Mouse (Mus musculus): ENCODE measurements around the gene Abcc5. TPM values are rescaled to one million over a fixed set of nuclear protein-coding genes. Genes with fewer than 3 reads are reported as not detected.

Abcc5 gene
- polyA plus RNA-seq, 1 experiment: 19.1 TPM

GRCm38 (mm10) chr16:20405335-20405734 is 20.9 kb downstream of the Abcc5 start:
- Histone ChIP-seq H3K4me3 (ENCODE audit: low read depth, low read length) (no peak overlapping the region), H3K27me3 (ENCODE audit: control insufficient read depth, insufficient read depth, low read length) (no peaks in the 10 kb centered on the region), H3K4me1 (ENCODE audit: control insufficient read depth, insufficient read depth, insufficient read length, low read length) (no peaks in the 10 kb centered on the region), H3K27ac (ENCODE audit: insufficient read depth, low read depth, low read length) (no peak overlapping the region), H3K36me3 (ENCODE audit: control insufficient read depth, insufficient read depth, low read length) (no peaks in the 10 kb centered on the region)
- 73% methylated on average over 4 of the region's 4 CpGs for WGBS
- TF ChIP-seq POLR2A (IDR thresholded peaks at IDR 0.05; ENCODE audit: low read depth, low read length) (no peak), CTCF (IDR thresholded peaks at IDR 0.05; ENCODE audit: extremely low read depth, insufficient read length, insufficient replicate concordance, low read depth, low read length) (no peak)

DNA sequence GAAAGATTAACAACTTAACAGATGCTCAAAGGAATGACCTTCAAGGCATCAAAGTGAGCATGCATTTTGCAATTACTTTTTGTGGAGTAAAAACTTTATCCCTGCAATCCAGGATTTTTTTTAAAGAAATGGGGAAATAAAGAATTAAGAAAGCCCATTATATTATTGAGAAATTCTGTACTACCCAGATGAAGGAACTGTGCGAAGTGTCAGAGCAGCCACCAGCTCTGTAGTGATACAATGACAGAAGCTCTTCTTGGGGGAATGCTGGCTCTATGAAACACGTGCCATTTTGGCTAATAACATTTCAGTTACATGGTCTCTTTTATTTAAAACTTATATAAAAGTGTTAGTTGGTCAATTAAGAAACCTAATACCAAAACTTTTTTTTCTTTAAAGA is 22.9 kb downstream of the Abcc5 start:
- 90% methylated on average over 2 of the region's 2 CpGs for WGBS
- TF ChIP-seq POLR2A (IDR thresholded peaks at IDR 0.05; ENCODE audit: low read depth, low read length) (no peak), CTCF (IDR thresholded peaks at IDR 0.05; ENCODE audit: extremely low read depth, insufficient read length, insufficient replicate concordance, low read depth, low read length) (no peak)

DNA sequence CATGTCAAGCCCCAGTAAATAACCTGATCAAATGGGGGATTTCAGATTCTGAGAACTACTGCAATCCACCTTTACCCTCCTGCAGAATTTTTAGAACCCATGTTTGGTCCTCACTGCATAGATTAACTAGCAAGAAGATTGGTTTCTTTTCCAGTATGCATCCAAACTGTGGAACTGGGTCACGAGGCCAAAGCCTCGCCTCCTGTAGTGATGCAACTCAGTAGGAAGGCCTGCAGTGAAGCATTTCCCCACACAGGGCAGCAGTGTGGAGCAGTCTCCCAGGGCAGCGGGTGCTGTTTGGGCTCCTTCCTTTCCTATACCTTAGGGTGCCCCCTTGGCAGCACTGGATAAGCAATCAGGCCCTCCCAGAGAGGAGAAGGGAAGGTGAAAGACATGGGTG is 24.6 kb downstream of the Abcc5 start:
- Histone ChIP-seq H3K36me3 (ENCODE audit: control insufficient read depth, insufficient read depth, low read length) (no peaks in the 10 kb centered on the region), H3K4me1 (ENCODE audit: control insufficient read depth, insufficient read depth, insufficient read length, low read length) (no peaks in the 10 kb centered on the region), H3K27ac (ENCODE audit: insufficient read depth, low read depth, low read length) (no peak overlapping the region), H3K4me3 (ENCODE audit: low read depth, low read length) (no peak overlapping the region), H3K27me3 (ENCODE audit: control insufficient read depth, insufficient read depth, low read length) (no peaks in the 10 kb centered on the region)
- WGBS: 83% methylated on average over 3 of the region's 3 CpGs
- TF ChIP-seq POLR2A (IDR thresholded peaks at IDR 0.05; ENCODE audit: low read depth, low read length) (no peak), CTCF (IDR thresholded peaks at IDR 0.05; ENCODE audit: extremely low read depth, insufficient read length, insufficient replicate concordance, low read depth, low read length) (no peak)

More for the DNA sequence above, 22.9 kb downstream of the Abcc5 start:
- no peaks in the 10 kb centered on the region for H3K36me3 ChIP-seq (ENCODE audit: control insufficient read depth, insufficient read depth, low read length)
- H3K4me1 ChIP-seq (ENCODE audit: control insufficient read depth, insufficient read depth, insufficient read length, low read length): no peaks in the 10 kb centered on the region
- H3K4me3 ChIP-seq (ENCODE audit: low read depth, low read length): no peak overlapping the region
- H3K27me3 ChIP-seq (ENCODE audit: control insufficient read depth, insufficient read depth, low read length): no peaks in the 10 kb centered on the region
- H3K27ac ChIP-seq (ENCODE audit: insufficient read depth, low read depth, low read length): no peak overlapping the region

GRCm38 (mm10) chr16:20400707-20401591 is 25.2 kb downstream of the Abcc5 start:
- TF ChIP-seq CTCF (IDR thresholded peaks at IDR 0.05; ENCODE audit: extremely low read depth, insufficient read length, insufficient replicate concordance, low read depth, low read length) (no peak), POLR2A (IDR thresholded peaks at IDR 0.05; ENCODE audit: low read depth, low read length) (no peak)
- Histone ChIP-seq H3K27me3 (ENCODE audit: control insufficient read depth, insufficient read depth, low read length) (no peaks in the 10 kb centered on the region), H3K4me1 (ENCODE audit: control insufficient read depth, insufficient read depth, insufficient read length, low read length) (no peaks in the 10 kb centered on the region), H3K4me3 (ENCODE audit: low read depth, low read length) (no peak overlapping the region), H3K36me3 (ENCODE audit: control insufficient read depth, insufficient read depth, low read length) (no peaks in the 10 kb centered on the region), H3K27ac (ENCODE audit: insufficient read depth, low read depth, low read length) (no peak overlapping the region)
- 96% methylated on average over 12 of the region's 12 CpGs for WGBS

GRCm38 (mm10) chr16:20396851-20397250 is 29.3 kb downstream of the Abcc5 start:
- H3K36me3 ChIP-seq (ENCODE audit: control insufficient read depth, insufficient read depth, low read length): peaks cover 3% of the 10 kb centered on the region; the same call in 1 of the 2 replicates

DNA sequence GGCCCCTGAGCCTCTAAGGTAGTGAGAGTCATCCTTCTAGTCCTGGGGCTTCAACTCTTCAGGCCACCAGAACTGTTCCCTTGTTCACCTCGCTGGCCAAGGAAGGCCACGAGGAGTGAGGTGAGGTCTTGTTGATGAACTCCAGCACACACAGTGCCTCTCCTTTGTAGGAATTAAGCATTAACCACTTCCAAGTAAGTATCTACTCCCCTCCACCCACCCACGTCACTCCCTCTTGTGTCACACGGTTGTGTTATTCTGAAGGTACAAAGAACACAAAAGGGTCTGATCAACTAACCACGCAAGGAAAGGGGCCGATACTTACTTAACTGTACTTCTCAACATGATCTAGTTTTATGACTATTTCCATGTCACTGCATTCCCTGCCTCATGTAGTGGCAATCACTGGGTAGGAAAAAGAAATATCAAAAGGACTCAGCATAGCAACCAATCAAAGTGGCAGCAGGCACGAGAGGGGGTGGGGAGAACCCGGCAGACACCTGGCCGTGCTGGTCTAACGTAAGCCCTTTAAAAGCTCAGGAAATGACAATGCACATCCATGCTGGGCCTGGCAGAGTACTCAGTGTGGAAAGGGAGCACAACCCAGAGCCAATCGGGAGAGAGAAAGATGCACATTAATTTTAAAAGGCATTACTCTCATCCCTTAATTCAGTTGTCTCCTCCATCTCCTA is 30.8 kb downstream of the Abcc5 start:
- Histone ChIP-seq H3K36me3 (ENCODE audit: control insufficient read depth, insufficient read depth, low read length) (peaks cover 3% of the 10 kb centered on the region; the same call in 1 of the 2 replicates), H3K4me1 (ENCODE audit: control insufficient read depth, insufficient read depth, insufficient read length, low read length) (no peaks in the 10 kb centered on the region), H3K4me3 (ENCODE audit: low read depth, low read length) (no peak overlapping the region), H3K27me3 (ENCODE audit: control insufficient read depth, insufficient read depth, low read length) (no peaks in the 10 kb centered on the region), H3K27ac (ENCODE audit: insufficient read depth, low read depth, low read length) (no peak overlapping the region)
- TF ChIP-seq POLR2A (IDR thresholded peaks at IDR 0.05; ENCODE audit: low read depth, low read length): no peak
- TF ChIP-seq CTCF (IDR thresholded peaks at IDR 0.05; ENCODE audit: extremely low read depth, insufficient read length, insufficient replicate concordance, low read depth, low read length): no peak
- 88% methylated on average over 11 of the region's 11 CpGs for WGBS

More at GRCm38 (mm10) chr16:20396851-20397250, 29.3 kb downstream of the Abcc5 start:
- Histone ChIP-seq H3K4me3 (ENCODE audit: low read depth, low read length) (no peak overlapping the region), H3K27ac (ENCODE audit: insufficient read depth, low read depth, low read length) (no peak overlapping the region), H3K4me1 (ENCODE audit: control insufficient read depth, insufficient read depth, insufficient read length, low read length) (no peaks in the 10 kb centered on the region), H3K27me3 (ENCODE audit: control insufficient read depth, insufficient read depth, low read length) (no peaks in the 10 kb centered on the region)
- no peak for TF ChIP-seq POLR2A (IDR thresholded peaks at IDR 0.05; ENCODE audit: low read depth, low read length)
- no peak for TF ChIP-seq CTCF (IDR thresholded peaks at IDR 0.05; ENCODE audit: extremely low read depth, insufficient read length, insufficient replicate concordance, low read depth, low read length)
- 92% methylated on average over 10 of the region's 10 CpGs for WGBS

GRCm38 (mm10) chr16:20391753-20392152 is 34.4 kb downstream of the Abcc5 start:
- Histone ChIP-seq H3K4me3 (ENCODE audit: low read depth, low read length) (no peak overlapping the region), H3K4me1 (ENCODE audit: control insufficient read depth, insufficient read depth, insufficient read length, low read length) (no peaks in the 10 kb centered on the region), H3K36me3 (ENCODE audit: control insufficient read depth, insufficient read depth, low read length) (peaks cover 3% of the 10 kb centered on the region; the same call in 1 of the 2 replicates), H3K27ac (ENCODE audit: insufficient read depth, low read depth, low read length) (no peak overlapping the region), H3K27me3 (ENCODE audit: control insufficient read depth, insufficient read depth, low read length) (no peaks in the 10 kb centered on the region)
- no peak for TF ChIP-seq CTCF (IDR thresholded peaks at IDR 0.05; ENCODE audit: extremely low read depth, insufficient read length, insufficient replicate concordance, low read depth, low read length)
- TF ChIP-seq POLR2A (IDR thresholded peaks at IDR 0.05; ENCODE audit: low read depth, low read length): no peak
- 86% methylated on average over 3 of the region's 3 CpGs for WGBS
